Mouse (Mus musculus) testis, postnatal 14 days (tissue): ENCODE data around the gene Gm20826.
"Not testable (repeated sequence)": the region's sequence is repeated elsewhere in the genome, so short reads cannot be mapped to it uniquely, and the experiment has no call there.

ENCODE experiments used
- DNase-seq: peaks from one replicate; pipeline ENCODE4 v3.0.0; 2021; ENCODE audit warnings: low spot score

The Gm20826 gene

DNA sequence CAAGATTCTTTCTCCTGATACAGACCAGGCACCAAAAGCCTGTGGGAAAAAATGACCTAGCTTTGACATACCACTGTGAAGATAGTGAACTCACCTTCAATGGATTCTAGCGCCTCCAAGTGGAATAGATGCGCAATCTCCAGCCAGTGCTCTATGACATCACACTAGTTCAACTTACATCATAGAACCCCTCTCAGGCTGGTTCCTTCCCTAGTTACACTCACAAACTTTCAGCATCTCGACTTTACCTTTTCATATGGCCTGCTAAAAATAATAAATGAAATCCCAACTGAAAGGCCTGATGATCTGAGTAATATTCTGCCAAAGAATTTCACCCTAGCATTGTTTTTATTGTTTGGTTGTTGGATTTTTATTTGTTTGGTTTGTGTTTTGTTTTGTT, at the start of gene Gm20826:
Gm20826 (minus strand) TSS at position 101 of the 400 bp plus-strand sequence.
- not testable (repeated sequence) for DNase-seq
